Mouse (Mus musculus): Measurements from ENCODE around the gene Pgf.
"Not testable (repeated sequence)": the region's sequence is repeated elsewhere in the genome, so short reads cannot be mapped to it uniquely, and the experiment has no call there.

Gene Pgf

GRCm38 (mm10) chr12:85158801-85159200, 18.8 kb downstream of the Pgf start:
- DNase-seq (ENCODE audit: low spot score in 2 of 2), result no peak

GRCm38 (mm10) chr12:85157797-85158460, 19.7 kb downstream of the Pgf start:
- no peak for DNase-seq (ENCODE audit: low spot score in 2 of 2)

DNA sequence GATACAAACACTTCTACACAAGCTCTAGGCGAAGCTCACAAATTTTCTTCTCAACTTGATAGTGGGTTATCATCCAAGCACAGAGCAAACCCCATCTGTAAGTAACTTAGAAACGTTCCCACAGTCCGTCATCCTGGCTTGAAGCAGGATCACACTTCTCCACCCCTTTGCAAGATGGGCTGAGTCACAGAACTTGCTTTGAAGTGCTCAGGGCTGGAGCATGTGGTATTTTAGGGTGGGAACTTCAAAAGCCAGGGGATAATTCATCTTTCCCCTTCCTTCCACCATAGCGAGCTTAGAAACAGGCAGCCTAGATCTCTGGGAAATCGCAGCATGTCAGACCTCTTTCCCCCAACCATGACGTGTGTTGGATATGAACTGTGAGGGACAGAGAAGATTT, 21.3 kb downstream of the Pgf start:
- DNase-seq (ENCODE audit: low spot score in 2 of 2), result no peak

- no peak for DNase-seq (ENCODE audit: low spot score in 2 of 2)
Measured at GRCm38 (mm10) chr12:85153011-85153410, 24.6 kb downstream of the Pgf start.

DNA sequence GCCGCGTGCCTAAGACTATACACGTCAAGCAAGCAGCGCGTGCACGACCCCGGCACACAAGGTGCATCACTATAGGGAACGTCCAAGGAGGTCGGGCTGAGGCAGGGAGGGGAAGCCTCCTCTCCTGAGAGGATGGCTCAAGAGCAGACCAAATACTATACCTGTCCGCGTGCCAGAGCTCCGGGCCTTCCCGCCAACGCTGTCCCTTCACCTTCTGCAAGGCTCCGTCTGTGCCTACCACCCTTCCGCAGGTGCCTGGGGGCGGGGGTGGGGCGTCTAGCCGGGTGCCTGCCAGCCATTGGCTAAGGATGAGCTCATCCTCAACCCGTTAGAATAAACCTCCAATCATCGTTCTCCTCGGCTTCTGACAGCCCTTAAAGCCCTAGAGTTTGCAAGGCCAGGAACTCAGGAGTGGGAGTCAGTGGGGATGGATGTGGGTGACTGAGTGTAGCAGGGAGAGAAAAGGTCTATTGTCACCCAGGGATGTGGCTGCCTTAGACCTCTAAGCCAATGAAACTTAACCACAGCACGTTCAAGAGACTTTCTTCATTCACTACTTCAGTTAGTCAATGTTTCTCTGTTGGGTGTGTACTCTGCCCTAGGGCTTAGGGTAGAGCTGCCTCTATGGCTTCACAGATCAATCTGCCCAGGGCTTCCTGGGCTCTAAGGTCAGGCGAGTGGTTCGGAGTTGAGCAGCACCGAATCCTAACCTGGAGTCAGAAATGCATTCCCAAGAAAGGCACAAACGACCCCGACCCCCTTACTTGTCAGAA, 26.4 kb downstream of the Pgf start, which contains the start of gene Rps6kl1:
Rps6kl1 (minus strand) TSS at position 263 of the 773 bp plus-strand sequence.
- DNase-seq (ENCODE audit: low spot score in 2 of 2), result peak; percentile 63 to 65

- no peak for DNase-seq (ENCODE audit: low spot score in 2 of 2)
Measured at GRCm38 (mm10) chr12:85150321-85151001, 27.1 kb downstream of the Pgf start.

- no peak for DNase-seq (ENCODE audit: low spot score in 2 of 2)
Measured at GRCm38 (mm10) chr12:85146881-85147280, 30.7 kb downstream of the Pgf start.

GRCm38 (mm10) chr12:85146355-85146754, 31.2 kb downstream of the Pgf start:
- no peak for DNase-seq (ENCODE audit: low spot score in 2 of 2)

DNA sequence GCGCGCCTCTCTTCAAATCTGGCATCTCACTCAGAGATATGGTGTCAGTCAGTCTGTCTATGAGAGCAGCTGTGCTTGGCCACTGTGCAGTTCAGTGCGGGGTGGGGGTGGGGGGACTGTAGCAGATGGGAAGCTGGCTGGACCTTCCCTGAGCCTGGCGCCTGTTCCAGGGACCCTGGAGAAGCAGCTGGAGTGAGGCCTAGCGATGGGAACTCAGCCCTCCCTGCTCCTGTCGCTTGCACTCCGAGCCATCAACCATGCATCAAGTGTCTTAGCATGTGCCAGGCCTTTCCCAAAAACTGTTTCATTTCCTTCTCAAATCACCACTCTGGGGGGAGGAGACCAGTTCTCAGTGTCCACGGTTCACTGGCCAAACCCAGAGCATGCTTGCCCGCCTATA, 32.0 kb downstream of the Pgf start:
- no peak for DNase-seq (ENCODE audit: low spot score in 2 of 2)

DNA sequence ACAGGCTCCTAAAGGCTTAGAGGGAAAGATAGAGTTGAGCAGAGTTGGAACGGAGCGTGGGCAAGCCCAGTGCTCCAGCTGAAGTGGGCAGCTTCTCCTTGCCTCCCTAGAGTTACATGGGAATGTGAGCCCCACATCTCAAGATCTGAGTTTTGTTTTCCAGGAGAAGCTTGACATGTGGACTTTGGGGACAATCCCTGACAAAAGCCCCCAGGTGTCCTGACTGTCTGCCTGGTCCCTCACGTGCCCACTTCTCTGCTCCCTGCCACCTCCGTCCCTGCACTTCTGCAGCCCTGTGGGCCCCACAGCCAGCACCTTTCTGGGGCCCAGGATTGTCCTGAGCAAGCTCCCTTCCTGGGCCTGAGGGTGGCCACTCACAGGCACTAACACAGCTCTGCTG, 32.8 kb downstream of the Pgf start:
- DNase-seq (ENCODE audit: low spot score in 2 of 2), result no peak

DNA sequence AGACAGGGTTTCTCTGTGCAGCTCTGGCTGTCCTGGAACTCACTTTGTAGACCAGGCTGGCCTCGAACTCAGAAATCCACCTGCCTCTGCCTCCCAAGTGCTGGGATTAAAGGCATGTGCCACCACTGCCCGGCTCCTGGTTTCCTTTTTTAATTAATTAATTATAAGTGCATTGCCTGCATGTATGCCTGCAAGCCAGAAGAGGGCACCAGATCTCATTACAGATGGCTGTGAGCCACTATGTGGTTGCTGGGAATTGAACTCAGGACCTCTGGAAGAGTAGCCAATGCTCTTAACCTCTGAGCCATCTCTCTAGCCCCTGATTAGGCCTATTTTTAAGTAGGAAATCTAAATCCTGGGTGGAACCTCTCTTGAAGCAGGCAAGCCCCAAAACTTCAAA, 33.3 kb downstream of the Pgf start:
- not testable (repeated sequence) for DNase-seq (ENCODE audit: low spot score in 2 of 2)

GRCm38 (mm10) chr12:85142803-85143202, 34.8 kb downstream of the Pgf start:
- DNase-seq (ENCODE audit: low spot score in 2 of 2), result peak; percentile 66 to 76

GRCm38 (mm10) chr12:85141096-85141495, 36.5 kb downstream of the Pgf start:
- no peak for DNase-seq (ENCODE audit: low spot score in 2 of 2)

DNA sequence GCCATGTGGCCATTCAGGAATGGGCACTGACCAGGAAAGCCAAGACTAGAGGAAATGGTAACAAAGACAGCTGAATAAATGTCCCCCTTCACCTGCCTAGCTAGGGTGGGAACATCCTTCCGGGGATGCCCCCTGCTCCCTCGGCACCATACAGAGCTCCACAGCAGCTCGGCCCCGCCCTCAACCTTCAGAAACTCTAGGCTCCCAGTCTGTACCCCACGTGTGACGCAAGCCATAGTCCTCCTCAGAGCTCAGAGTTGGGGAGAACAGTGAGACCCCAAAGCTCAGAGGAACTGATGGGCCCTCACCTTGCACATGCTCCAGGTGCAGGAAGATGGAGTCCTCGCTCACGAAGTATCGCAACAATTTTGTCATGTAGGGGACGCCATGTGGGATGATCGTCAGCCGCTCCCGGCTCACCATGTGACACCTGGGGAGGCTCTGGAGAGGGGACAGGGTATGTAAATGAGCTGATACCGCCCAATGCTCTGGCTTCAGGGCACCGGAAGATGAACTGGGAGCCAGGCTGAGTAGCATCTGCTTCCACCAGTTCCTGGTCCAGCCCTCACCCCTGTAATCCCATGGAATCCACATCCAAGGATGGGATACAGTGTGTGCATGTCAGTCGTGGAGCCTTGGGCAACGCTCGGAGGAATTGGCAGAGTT, 37.4 kb downstream of the Pgf start:
- DNase-seq (ENCODE audit: low spot score in 2 of 2), result no peak

DNA sequence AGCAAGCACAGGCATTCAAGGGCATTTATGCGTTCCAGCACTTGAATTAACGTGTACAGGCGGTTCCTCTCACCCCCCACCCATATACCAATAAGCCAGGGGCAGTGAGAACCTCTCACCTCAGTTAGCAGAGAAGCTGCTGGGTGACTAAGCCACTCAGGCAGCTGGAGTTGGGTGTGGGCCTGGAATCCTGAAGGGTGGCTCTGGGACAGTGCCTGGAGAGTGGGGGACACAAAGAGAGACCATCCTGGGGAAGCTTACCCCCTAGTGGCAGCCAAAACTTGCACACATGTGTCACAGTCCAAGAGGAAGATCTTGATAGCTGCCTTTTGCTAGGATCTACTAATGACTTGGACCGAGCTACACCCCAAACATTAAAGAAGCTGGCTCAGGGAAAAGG, 41.0 kb downstream of the Pgf start:
- DNase-seq (ENCODE audit: low spot score in 2 of 2), result no peak

GRCm38 (mm10) chr12:85135513-85136470, 41.8 kb downstream of the Pgf start:
- no peak for DNase-seq (ENCODE audit: low spot score in 2 of 2)

- no peak for DNase-seq (ENCODE audit: low spot score in 2 of 2)
Measured at GRCm38 (mm10) chr12:85134043-85134794, 43.4 kb downstream of the Pgf start.

- DNase-seq (ENCODE audit: low spot score in 2 of 2), result no peak
Measured at GRCm38 (mm10) chr12:85131361-85131760, 46.2 kb downstream of the Pgf start.

DNA sequence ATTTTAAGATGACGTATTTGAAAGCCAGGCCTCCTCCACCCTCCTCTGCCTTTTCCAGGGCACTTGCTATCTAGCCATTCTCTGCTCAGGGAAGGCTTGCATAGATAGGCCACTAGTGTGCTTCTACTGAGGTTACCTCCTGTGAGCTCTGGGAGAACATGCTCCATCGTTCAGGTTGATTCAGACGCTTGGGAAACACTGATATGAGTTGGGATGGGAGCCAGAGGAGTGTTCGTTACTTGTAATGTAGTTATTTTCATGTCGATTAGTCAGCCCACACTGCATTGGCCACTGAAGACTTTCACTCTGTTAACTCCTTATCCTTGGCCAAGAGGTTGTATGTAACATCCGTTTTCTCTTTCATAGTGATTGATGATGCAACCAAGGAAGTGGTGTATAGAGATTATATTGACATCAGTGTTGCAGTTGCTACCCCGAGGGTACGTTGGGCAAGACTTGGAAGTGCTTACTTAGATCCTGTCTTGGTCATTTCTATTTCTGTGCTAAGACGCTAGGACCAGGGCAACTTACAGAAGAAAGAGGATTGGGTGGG, 48.1 kb downstream of the Pgf start:
- no peak for DNase-seq (ENCODE audit: low spot score in 2 of 2)

Data from frontal cortex, postnatal 25 days (tissue).